Mouse (Mus musculus) MEL (cell line): Measurements from ENCODE around the gene Rgs6. TPM values are rescaled to one million over a fixed set of nuclear protein-coding genes. Genes with fewer than 3 reads are reported as not detected.

Experiments
- DNase-seq: peaks from one replicate; pipeline ENCODE4 v3.0.0; 2011; ENCODE audit warnings: low read depth, low spot score
- H3K27ac ChIP-seq: 2 replicates; pipeline ENCODE4 v1.5.1; 2012; ENCODE audit warnings: low read depth, mild to moderate bottlenecking, control low read depth, low read length, moderate library complexity; ENCODE audit not compliant: control insufficient read depth
- H3K27me3 ChIP-seq, 2 experiments: fragments of 150-350 bp in 1 of 2; sonication (generic) in 1 of 2; 2 replicates each; pipeline ENCODE4 v1.6.1; 2012; ENCODE audit warnings: low read length in 2 of 2, mild to moderate bottlenecking in 2 of 2, improper control_type of control experiment in 1 of 2, moderate library complexity in 1 of 2; ENCODE audit not compliant: insufficient read depth in 2 of 2, control insufficient read depth in 1 of 2
- H3K36me3 ChIP-seq, 2 experiments: 2 replicates each; pipeline ENCODE4 v1.6.1; 2012 to 2014; ENCODE audit warnings: low read length in 2 of 2, improper control_type of control experiment in 1 of 2, inconsistent platforms in 1 of 2, mild to moderate bottlenecking in 1 of 2; ENCODE audit not compliant: insufficient read depth in 2 of 2, control insufficient read depth in 1 of 2
- H3K4me1 ChIP-seq, 2 experiments: fragments of 150-350 bp in 1 of 2; sonication (generic) in 1 of 2; 2 replicates each; pipeline ENCODE4 v1.6.1; 2012; ENCODE audit warnings: low read length in 2 of 2, improper control_type of control experiment in 1 of 2, mild to moderate bottlenecking in 1 of 2; ENCODE audit not compliant: insufficient read depth in 2 of 2, control insufficient read depth in 1 of 2
- H3K4me3 ChIP-seq, 2 experiments: fragments of 150-350 bp in 1 of 2; sonication (generic) in 1 of 2; 2 replicates each; pipeline ENCODE4 v1.5.1; 2012; ENCODE audit warnings: low read depth in 2 of 2, low read length in 2 of 2, mild to moderate bottlenecking in 2 of 2, moderate library complexity in 2 of 2, control low read depth in 1 of 2, improper control_type of control experiment in 1 of 2; ENCODE audit not compliant: control insufficient read depth in 1 of 2, insufficient read depth in 1 of 2
- H3K79me2 ChIP-seq: 2 replicates; pipeline ENCODE4 v1.6.1; 2012; ENCODE audit warnings: mild to moderate bottlenecking, low read length, moderate library complexity; ENCODE audit not compliant: control insufficient read depth, poor library complexity, insufficient read depth
- H3K9ac ChIP-seq: 2 replicates; pipeline ENCODE4 v1.6.1; 2012; ENCODE audit warnings: low read depth, mild to moderate bottlenecking, control low read depth, low read length, moderate library complexity; ENCODE audit not compliant: control insufficient read depth, poor library complexity, severe bottlenecking
- H3K9me3 ChIP-seq: fragments of 150-350 bp; sonication (generic); replicated peaks from 2 replicates; pipeline ENCODE4 v1.6.1; 2012; ENCODE audit warnings: mild to moderate bottlenecking, low read length, improper control_type of control experiment, moderate library complexity; ENCODE audit not compliant: insufficient read depth
- BHLHE40 ChIP-seq: IDR thresholded peaks from 2 replicates; pipeline ENCODE4 v1.6.1; 2012; ENCODE audit warnings: low read depth, mild to moderate bottlenecking, inconsistent platforms, low read length, improper control_type of control experiment, borderline replicate concordance
- CHD2 ChIP-seq: IDR thresholded peaks from 2 replicates; pipeline ENCODE4 v1.6.1; 2011; ENCODE audit warnings: low read length, improper control_type of control experiment
- CTCF ChIP-seq, 3 experiments: IDR thresholded peaks in 2 of 3; conservative IDR thresholded peaks in 1 of 3; 2 replicates each; pipeline ENCODE4 v1.5.1; 2011 to 2012; ENCODE audit warnings: low read length in 3 of 3, low read depth in 2 of 3, mild to moderate bottlenecking in 2 of 3, improper control_type of control experiment in 1 of 3, inconsistent platforms in 1 of 3, mixed read lengths in 1 of 3, moderate library complexity in 1 of 3; ENCODE audit not compliant: control insufficient read depth in 1 of 3, insufficient read depth in 1 of 3, poor library complexity in 1 of 3, severe bottlenecking in 1 of 3
- E2F4 ChIP-seq: IDR thresholded peaks from 2 replicates; pipeline ENCODE4 v1.6.1; 2011; ENCODE audit warnings: low read depth, low read length, improper control_type of control experiment, borderline replicate concordance
- ELF1 ChIP-seq: IDR thresholded peaks from 2 replicates; pipeline ENCODE4 v1.6.1; 2014; ENCODE audit warnings: low read depth, mild to moderate bottlenecking, inconsistent platforms, low read length, improper control_type of control experiment, moderate library complexity
- EP300 ChIP-seq, 2 experiments: IDR thresholded peaks; 2 replicates each; pipeline ENCODE4 v1.6.1; 2011; ENCODE audit warnings: improper control_type of control experiment in 2 of 2, low read length in 2 of 2, low read depth in 1 of 2, mild to moderate bottlenecking in 1 of 2
- GABPA ChIP-seq: IDR thresholded peaks from 2 replicates; pipeline ENCODE4 v1.6.1; 2012; ENCODE audit warnings: low read depth, mild to moderate bottlenecking, inconsistent platforms, low read length, improper control_type of control experiment, moderate library complexity
- GATA1 ChIP-seq: IDR thresholded peaks from 2 replicates; pipeline ENCODE4 v1.6.1; 2011; ENCODE audit warnings: low read depth, low read length, improper control_type of control experiment
- HCFC1 ChIP-seq: IDR thresholded peaks from 2 replicates; pipeline ENCODE4 v1.6.1; 2012; ENCODE audit warnings: low read depth, mild to moderate bottlenecking, inconsistent platforms, low read length, improper control_type of control experiment, moderate library complexity
- JUND ChIP-seq: IDR thresholded peaks from 2 replicates; pipeline ENCODE4 v1.6.1; 2011; ENCODE audit warnings: low read depth, mild to moderate bottlenecking, improper control_type of control experiment, low read length
- MAX ChIP-seq: IDR thresholded peaks from 2 replicates; pipeline ENCODE4 v1.6.1; 2011; ENCODE audit warnings: low read length, improper control_type of control experiment
- MAZ ChIP-seq: IDR thresholded peaks from 2 replicates; pipeline ENCODE4 v1.6.1; 2012; ENCODE audit warnings: low read depth, mild to moderate bottlenecking, inconsistent platforms, low read length, improper control_type of control experiment
- MEF2A ChIP-seq: IDR thresholded peaks from 2 replicates; pipeline ENCODE4 v1.6.1; 2014; ENCODE audit warnings: low read depth, mild to moderate bottlenecking, inconsistent platforms, low read length, improper control_type of control experiment; ENCODE audit not compliant: poor library complexity, insufficient replicate concordance, severe bottlenecking; ENCODE audit errors: extremely low read depth
- MXI1 ChIP-seq: IDR thresholded peaks from 2 replicates; pipeline ENCODE4 v1.6.1; 2011; ENCODE audit warnings: mild to moderate bottlenecking, low read depth, low read length, improper control_type of control experiment
- MYB ChIP-seq: IDR thresholded peaks from 2 replicates; pipeline ENCODE4 v1.6.1; 2011; ENCODE audit warnings: mild to moderate bottlenecking, low read depth, low read length, improper control_type of control experiment
- NELFE ChIP-seq: IDR thresholded peaks from 2 replicates; pipeline ENCODE4 v1.6.1; 2011; ENCODE audit warnings: low read depth, low read length, improper control_type of control experiment
- POLR2A ChIP-seq, 2 experiments: IDR thresholded peaks; 2 replicates each; pipeline ENCODE4 v1.6.1; 2011 to 2012; ENCODE audit warnings: low read length in 2 of 2, mild to moderate bottlenecking in 2 of 2, control low read depth in 1 of 2, improper control_type of control experiment in 1 of 2, low read depth in 1 of 2, moderate library complexity in 1 of 2; ENCODE audit not compliant: control insufficient read depth in 1 of 2, insufficient read depth in 1 of 2, poor library complexity in 1 of 2
- POLR2AphosphoS2 ChIP-seq: IDR thresholded peaks from 2 replicates; pipeline ENCODE4 v1.6.1; 2011; ENCODE audit warnings: low read length, improper control_type of control experiment
- POLR2AphosphoS5 ChIP-seq: IDR thresholded peaks from 2 replicates; pipeline ENCODE4 v1.6.1; 2012; ENCODE audit warnings: low read depth, borderline replicate concordance, mild to moderate bottlenecking, inconsistent platforms, low read length, moderate library complexity, mixed read lengths
- RCOR1 ChIP-seq: IDR thresholded peaks from 2 replicates; pipeline ENCODE4 v1.6.1; 2012; ENCODE audit warnings: low read depth, mild to moderate bottlenecking, inconsistent platforms, low read length, improper control_type of control experiment
- SMC3 ChIP-seq: IDR thresholded peaks from 2 replicates; pipeline ENCODE4 v1.6.1; 2011; ENCODE audit warnings: low read depth, low read length, improper control_type of control experiment
- TAL1 ChIP-seq: IDR thresholded peaks from 2 replicates; pipeline ENCODE4 v1.6.1; 2012; ENCODE audit warnings: mild to moderate bottlenecking, inconsistent platforms, low read length, moderate library complexity, mixed read lengths
- UBTF ChIP-seq: IDR thresholded peaks from 2 replicates; pipeline ENCODE4 v1.6.1; 2012; ENCODE audit warnings: low read depth, mild to moderate bottlenecking, inconsistent platforms, low read length, improper control_type of control experiment, moderate library complexity, borderline replicate concordance; ENCODE audit not compliant: insufficient read depth
- USF1 ChIP-seq: IDR thresholded peaks from 2 replicates; pipeline ENCODE4 v1.6.1; 2014; ENCODE audit warnings: low read depth, mild to moderate bottlenecking, inconsistent platforms, low read length, improper control_type of control experiment, moderate library complexity
- USF2 ChIP-seq, 2 experiments: IDR thresholded peaks; 2 replicates each; pipeline ENCODE4 v1.6.1; 2011 to 2012; ENCODE audit warnings: improper control_type of control experiment in 2 of 2, low read length in 2 of 2, borderline replicate concordance in 1 of 2, inconsistent platforms in 1 of 2, low read depth in 1 of 2, mild to moderate bottlenecking in 1 of 2; ENCODE audit not compliant: insufficient read depth in 1 of 2
- ZC3H11A ChIP-seq: IDR thresholded peaks from 2 replicates; pipeline ENCODE4 v1.6.1; 2012; ENCODE audit warnings: low read depth, mild to moderate bottlenecking, inconsistent platforms, low read length, improper control_type of control experiment
- ZMIZ1 ChIP-seq: IDR thresholded peaks from 2 replicates; pipeline ENCODE4 v1.6.1; 2012; ENCODE audit warnings: low read depth, mild to moderate bottlenecking, inconsistent platforms, low read length, improper control_type of control experiment, moderate library complexity
- ZNF384 ChIP-seq: IDR thresholded peaks from 2 replicates; pipeline ENCODE4 v1.6.1; 2012; ENCODE audit warnings: low read depth, mild to moderate bottlenecking, inconsistent platforms, low read length, improper control_type of control experiment
- polyA plus RNA-seq, 2 experiments: library from polyadenylated mRNA; stranded (reverse) in 1 of 2; unstranded in 1 of 2; fragments of >175 nt in 1 of 2; fragments of >200 nt in 1 of 2; gene quantifications; 2 replicates each; pipeline versions ENCODE4 v1.2.1 to v1.2.4; 2012; ENCODE audit warnings: low replicate concordance in 2 of 2, low read depth in 1 of 2; ENCODE audit not compliant: insufficient read length in 2 of 2, insufficient read depth in 1 of 2, missing spikeins in 1 of 2
- total RNA-seq: library from RNA; depleted of rRNA; stranded (reverse); fragments of 300-350 nt; gene quantifications from 2 replicates; pipeline ENCODE4 v1.2.3, GENCODE M21; 2012

Rgs6 gene
- total and polyA plus RNA-seq, 3 experiments, result not detected

DNA sequence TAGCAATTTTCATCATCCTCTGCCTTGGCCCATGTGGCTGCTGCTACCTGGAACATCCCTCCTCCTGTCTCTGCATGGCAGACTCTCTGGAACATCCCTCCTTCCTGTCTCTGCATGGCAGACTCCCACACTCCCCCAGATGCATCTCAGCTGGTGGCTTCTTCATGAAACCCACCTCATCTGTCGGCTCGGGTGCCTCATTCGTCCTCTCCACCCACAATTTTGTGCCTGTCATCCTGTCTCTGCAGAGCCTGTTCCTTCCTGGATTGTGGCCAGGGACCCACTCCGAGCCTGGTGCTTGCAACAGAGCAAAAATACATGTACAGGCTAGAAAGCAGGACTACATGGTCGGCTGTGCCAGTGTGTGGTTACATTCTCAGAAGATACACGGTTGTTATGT is 168.7 kb downstream of the Rgs6 start:
- peaks cover 0 to 2% of the 10 kb centered on the region in 2 experiments; a peak in 2 of 4 replicates for H3K4me1 ChIP-seq
- H3K9ac ChIP-seq, result no peak overlapping the region
- H3K4me3 ChIP-seq, result no peak overlapping the region
- DNase-seq, result no peak
- H3K36me3 ChIP-seq, result no peaks in the 10 kb centered on the region
- H3K9me3 ChIP-seq, result no peaks in the 10 kb centered on the region
- TF ChIP-seq HCFC1 (no peak), MAZ (no peak), CTCF (IDR thresholded peaks at IDR 0.05 in 2 of 3, conservative IDR thresholded peaks at IDR 0.05 in 1 of 3; ENCODE audit: control insufficient read depth in 1 of 3, insufficient read depth in 1 of 3, low read depth in 2 of 3, low read length in 3 of 3, poor library complexity in 1 of 3, severe bottlenecking in 1 of 3) (no peak), E2F4 (no peak), EP300 (IDR thresholded peaks at IDR 0.05; ENCODE audit: low read depth in 1 of 2, low read length in 2 of 2) (no peak), MXI1 (no peak), USF1 (no peak), ELF1 (no peak), POLR2A (IDR thresholded peaks at IDR 0.05; ENCODE audit: control insufficient read depth in 1 of 2, insufficient read depth in 1 of 2, low read depth in 1 of 2, low read length in 2 of 2, poor library complexity in 1 of 2) (no peak), POLR2AphosphoS2 (no peak), GATA1 (no peak), JUND (no peak), MYB (no peak), MEF2A (no peak), GABPA (no peak), NELFE (no peak), MAX (no peak), USF2 (IDR thresholded peaks at IDR 0.05; ENCODE audit: borderline replicate concordance in 1 of 2, insufficient read depth in 1 of 2, low read depth in 1 of 2, low read length in 2 of 2) (no peak)
- no peaks in the 10 kb centered on the region for H3K79me2 ChIP-seq
- H3K27me3 ChIP-seq, result no peaks in the 10 kb centered on the region; a peak in 1 of 4 replicates
- no peak overlapping the region for H3K27ac ChIP-seq

DNA sequence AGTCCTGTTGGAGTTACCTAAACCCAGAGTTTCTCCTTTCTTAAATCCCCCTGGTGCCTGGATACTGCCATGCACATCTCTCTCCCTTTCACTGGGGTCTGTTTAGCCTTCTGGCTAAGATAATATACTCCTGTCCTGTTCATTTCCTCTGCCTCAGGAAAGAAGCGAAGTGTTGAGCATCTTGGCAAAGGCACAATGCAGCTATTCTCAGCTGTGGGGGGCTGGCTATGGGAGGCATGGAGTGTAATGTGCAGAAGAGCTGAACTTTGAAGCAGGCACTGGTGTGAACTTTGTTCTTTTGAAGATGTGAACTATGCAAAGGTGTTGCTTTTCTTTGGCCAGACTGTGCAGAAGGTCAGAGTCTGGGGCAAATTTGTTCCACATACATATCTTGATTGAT is 169.3 kb downstream of the Rgs6 start:
- no peak overlapping the region for H3K9ac ChIP-seq
- H3K36me3 ChIP-seq, result no peaks in the 10 kb centered on the region
- no peak overlapping the region for H3K4me3 ChIP-seq
- H3K27me3 ChIP-seq, result no peaks in the 10 kb centered on the region; a peak in 1 of 4 replicates
- TF ChIP-seq MEF2A (no peak), CHD2 (no peak), MXI1 (no peak), GATA1 (no peak), SMC3 (no peak), BHLHE40 (no peak), POLR2AphosphoS5 (no peak), ZC3H11A (no peak), RCOR1 (no peak), UBTF (no peak), ZNF384 (no peak), MYB (no peak), E2F4 (no peak), TAL1 (no peak), ZMIZ1 (no peak), USF1 (no peak)
- peaks cover 0 to 2% of the 10 kb centered on the region in 2 experiments; a peak in 2 of 4 replicates for H3K4me1 ChIP-seq
- H3K79me2 ChIP-seq, result no peaks in the 10 kb centered on the region
- H3K27ac ChIP-seq, result no peak overlapping the region
- no peak for DNase-seq
- no peaks in the 10 kb centered on the region for H3K9me3 ChIP-seq
